Mouse (Mus musculus): ENCODE data around the gene Adamts1. TPM values are rescaled to one million over a fixed set of nuclear protein-coding genes. Genes with fewer than 3 reads are reported as not detected.

Adamts1 gene
- 14.9 TPM for polyA plus RNA-seq (2012; fragmentation: generic; extraction: Trizol)

GRCm38 (mm10) chr16:85802954-85803353, at the start of gene Adamts1:
Gene Adamts1 (minus strand): TSS chr16:85803113.
- peaks cover 16% of the 10 kb centered on the region for H3K36me3 ChIP-seq (ENCODE audit: control insufficient read depth, insufficient read depth)
- no peaks in the 10 kb centered on the region for H3K27me3 ChIP-seq (ENCODE audit: control insufficient read depth, insufficient read depth, insufficient read length)
- peak within 1 kb of the TSS; percentile 90 for H3K4me3 ChIP-seq
- H3ac ChIP-seq (ENCODE audit: control insufficient read depth, insufficient read length), result peak within 1 kb of the TSS; percentile 36
- H3K79me2 ChIP-seq (ENCODE audit: control insufficient read depth, insufficient read depth), result peaks cover 11% of the 10 kb centered on the region
- H3K4me2 ChIP-seq (ENCODE audit: low read depth), result peak within 1 kb of the TSS; percentile 100
- TF ChIP-seq POLR2AphosphoS2 (IDR thresholded peaks at IDR 0.05; ENCODE audit: insufficient read length, low read depth), result peak; percentile 98
- TF ChIP-seq POLR2A (IDR thresholded peaks at IDR 0.05; ENCODE audit: insufficient read length, low read depth), result peak; percentile 93
- no peak for TF ChIP-seq SRF (IDR thresholded peaks at IDR 0.05; ENCODE audit: control insufficient read depth, insufficient read length, low read depth)

GRCm38 (mm10) chr16:85827066-85827465, 24.2 kb upstream of the Adamts1 start:
- no peak overlapping the region for H3ac ChIP-seq (ENCODE audit: control insufficient read depth, insufficient read length)
- TF ChIP-seq POLR2A (IDR thresholded peaks at IDR 0.05; ENCODE audit: insufficient read length, low read depth) (no peak), MYOG (IDR thresholded peaks at IDR 0.05; ENCODE audit: control insufficient read depth in 1 of 3, insufficient read depth in 1 of 3, insufficient read length in 2 of 3, low read depth in 2 of 3) (no peak), USF1 (IDR thresholded peaks at IDR 0.05; ENCODE audit: low read depth) (no peak), SRF (IDR thresholded peaks at IDR 0.05; ENCODE audit: control insufficient read depth, insufficient read length, low read depth) (no peak), TCF12 (IDR thresholded peaks at IDR 0.05; ENCODE audit: insufficient read depth, poor library complexity, severe bottlenecking) (no peak), MYOD1 (IDR thresholded peaks at IDR 0.05; ENCODE audit: control insufficient read depth in 1 of 3, insufficient read length in 2 of 3, low read depth in 2 of 3) (no peak), REST (IDR thresholded peaks at IDR 0.05; ENCODE audit: insufficient read depth, insufficient read length) (no peak), E2F4 (IDR thresholded peaks at IDR 0.05; ENCODE audit: insufficient read depth) (no peak), MAX (IDR thresholded peaks at IDR 0.05; ENCODE audit: low read depth) (no peak), TCF3 (IDR thresholded peaks at IDR 0.05; ENCODE audit: insufficient read length, low read depth) (no peak), CEBPB (IDR thresholded peaks at IDR 0.05; ENCODE audit: insufficient read depth, poor library complexity, severe bottlenecking) (no peak), POLR2AphosphoS2 (IDR thresholded peaks at IDR 0.05; ENCODE audit: insufficient read length, low read depth) (no peak)
- H3K27me3 ChIP-seq (ENCODE audit: control insufficient read depth, insufficient read depth, insufficient read length), result no peaks in the 10 kb centered on the region
- H3K79me2 ChIP-seq (ENCODE audit: control insufficient read depth, insufficient read depth), result no peaks in the 10 kb centered on the region
- H3K4me3 ChIP-seq, result no peak overlapping the region
- H3K36me3 ChIP-seq (ENCODE audit: control insufficient read depth, insufficient read depth), result no peaks in the 10 kb centered on the region
- peak overlapping the region; percentile 8 for H3K4me2 ChIP-seq (ENCODE audit: low read depth)

GRCm38 (mm10) chr16:85822330-85822916, 19.5 kb upstream of the Adamts1 start:
- Histone ChIP-seq H3K79me2 (ENCODE audit: control insufficient read depth, insufficient read depth) (no peaks in the 10 kb centered on the region), H3K27me3 (ENCODE audit: control insufficient read depth, insufficient read depth, insufficient read length) (no peaks in the 10 kb centered on the region), H3K36me3 (ENCODE audit: control insufficient read depth, insufficient read depth) (no peaks in the 10 kb centered on the region), H3ac (ENCODE audit: control insufficient read depth, insufficient read length) (no peak overlapping the region), H3K4me2 (ENCODE audit: low read depth) (peak overlapping the region; percentile 46), H3K4me3 (no peak overlapping the region)
- TF ChIP-seq POLR2AphosphoS2 (IDR thresholded peaks at IDR 0.05; ENCODE audit: insufficient read length, low read depth) (no peak), E2F4 (IDR thresholded peaks at IDR 0.05; ENCODE audit: insufficient read depth) (no peak), MYOD1 (IDR thresholded peaks at IDR 0.05; ENCODE audit: control insufficient read depth in 1 of 3, insufficient read length in 2 of 3, low read depth in 2 of 3) (peak; percentile 10 to 67 (median 47)), REST (IDR thresholded peaks at IDR 0.05; ENCODE audit: insufficient read depth, insufficient read length) (no peak), CEBPB (IDR thresholded peaks at IDR 0.05; ENCODE audit: insufficient read depth, poor library complexity, severe bottlenecking) (peak; percentile 59; the same call in 1 of the 2 replicates), SRF (IDR thresholded peaks at IDR 0.05; ENCODE audit: control insufficient read depth, insufficient read length, low read depth) (no peak), USF1 (IDR thresholded peaks at IDR 0.05; ENCODE audit: low read depth) (no peak), TCF3 (IDR thresholded peaks at IDR 0.05; ENCODE audit: insufficient read length, low read depth) (no peak), MYOG (IDR thresholded peaks at IDR 0.05; ENCODE audit: control insufficient read depth in 1 of 3, insufficient read depth in 1 of 3, insufficient read length in 2 of 3, low read depth in 2 of 3) (peak in 2 of 3 experiments; percentile 57 to 81), TCF12 (IDR thresholded peaks at IDR 0.05; ENCODE audit: insufficient read depth, poor library complexity, severe bottlenecking) (peak; percentile 64), POLR2A (IDR thresholded peaks at IDR 0.05; ENCODE audit: insufficient read length, low read depth) (no peak), MAX (IDR thresholded peaks at IDR 0.05; ENCODE audit: low read depth) (no peak)

GRCm38 (mm10) chr16:85819808-85820458, 17.0 kb upstream of the Adamts1 start:
- TF ChIP-seq TCF12 (IDR thresholded peaks at IDR 0.05; ENCODE audit: insufficient read depth, poor library complexity, severe bottlenecking), result no peak
- no peak for TF ChIP-seq MAX (IDR thresholded peaks at IDR 0.05; ENCODE audit: low read depth)
- no peak for TF ChIP-seq USF1 (IDR thresholded peaks at IDR 0.05; ENCODE audit: low read depth)
- TF ChIP-seq MYOD1 (IDR thresholded peaks at IDR 0.05; ENCODE audit: control insufficient read depth in 1 of 3, insufficient read length in 2 of 3, low read depth in 2 of 3), result no peak
- TF ChIP-seq E2F4 (IDR thresholded peaks at IDR 0.05; ENCODE audit: insufficient read depth), result no peak
- Histone ChIP-seq H3K79me2 (ENCODE audit: control insufficient read depth, insufficient read depth) (no peaks in the 10 kb centered on the region), H3K27me3 (ENCODE audit: control insufficient read depth, insufficient read depth, insufficient read length) (no peaks in the 10 kb centered on the region), H3K36me3 (ENCODE audit: control insufficient read depth, insufficient read depth) (no peaks in the 10 kb centered on the region), H3ac (ENCODE audit: control insufficient read depth, insufficient read length) (no peak overlapping the region), H3K4me2 (ENCODE audit: low read depth) (no peak overlapping the region), H3K4me3 (no peak overlapping the region)

- Histone ChIP-seq H3K4me3 (no peak overlapping the region), H3K27me3 (ENCODE audit: control insufficient read depth, insufficient read depth, insufficient read length) (no peaks in the 10 kb centered on the region), H3K4me2 (ENCODE audit: low read depth) (no peak overlapping the region), H3K79me2 (ENCODE audit: control insufficient read depth, insufficient read depth) (no peaks in the 10 kb centered on the region), H3ac (ENCODE audit: control insufficient read depth, insufficient read length) (no peak overlapping the region), H3K36me3 (ENCODE audit: control insufficient read depth, insufficient read depth) (no peaks in the 10 kb centered on the region)
- TF ChIP-seq POLR2AphosphoS2 (IDR thresholded peaks at IDR 0.05; ENCODE audit: insufficient read length, low read depth) (no peak), POLR2A (IDR thresholded peaks at IDR 0.05; ENCODE audit: insufficient read length, low read depth) (no peak), E2F4 (IDR thresholded peaks at IDR 0.05; ENCODE audit: insufficient read depth) (no peak), MYOG (IDR thresholded peaks at IDR 0.05; ENCODE audit: control insufficient read depth in 1 of 3, insufficient read depth in 1 of 3, insufficient read length in 2 of 3, low read depth in 2 of 3) (no peak)
These were observed 11.2 kb upstream of the Adamts1 start for GRCm38 (mm10) chr16:85814116-85814515.
